Mouse (Mus musculus) G1E (cell line): ENCODE measurements around the gene Cnnm3.

ENCODE experiments used
- CTCF ChIP-seq: IDR thresholded peaks from 2 replicates; pipeline ENCODE4 v1.5.1; 2012; ENCODE audit warnings: low read depth, low read length, inconsistent platforms, mixed read lengths
- GATA1 ChIP-seq: IDR thresholded peaks from 2 replicates; pipeline ENCODE4 v1.6.1; 2012; ENCODE audit warnings: borderline replicate concordance, low read length, inconsistent platforms, mixed read lengths
- POLR2AphosphoS5 ChIP-seq: IDR thresholded peaks from 2 replicates; pipeline ENCODE4 v1.6.1; 2012; ENCODE audit warnings: low read depth, low read length, inconsistent platforms; ENCODE audit not compliant: insufficient replicate concordance
- TAL1 ChIP-seq: conservative IDR thresholded peaks from 2 replicates; pipeline ENCODE4 v1.6.1; 2012; ENCODE audit warnings: low read depth, low read length, inconsistent platforms, mixed read lengths

- TF ChIP-seq CTCF (no peak), POLR2AphosphoS5 (no peak), GATA1 (no peak), TAL1 (no peak)
Measured at GRCm38 (mm10) chr1:36496719-36497118, 14.9 kb upstream of the Cnnm3 start.
